Mouse (Mus musculus) gastrocnemius, adult 8-10 months (tissue): ENCODE results near the gene Gm11595. TPM values are rescaled to one million over a fixed set of nuclear protein-coding genes. Genes with fewer than 3 reads are reported as not detected.
"Not testable (repeated sequence)": the region's sequence is repeated elsewhere in the genome, so short reads cannot be mapped to it uniquely, and the experiment has no call there.

Experiments
- DNase-seq, 2 experiments: peaks; one replicate each; pipeline ENCODE4 v3.0.0; 2022; ENCODE audit warnings: low spot score in 2 of 2
- total RNA-seq, 4 experiments: library from RNA; stranded (reverse); gene quantifications; 2 replicates each; pipeline ENCODE4 v1.2.4; 2022

The Gm11595 gene
- not detected for total RNA-seq

DNA sequence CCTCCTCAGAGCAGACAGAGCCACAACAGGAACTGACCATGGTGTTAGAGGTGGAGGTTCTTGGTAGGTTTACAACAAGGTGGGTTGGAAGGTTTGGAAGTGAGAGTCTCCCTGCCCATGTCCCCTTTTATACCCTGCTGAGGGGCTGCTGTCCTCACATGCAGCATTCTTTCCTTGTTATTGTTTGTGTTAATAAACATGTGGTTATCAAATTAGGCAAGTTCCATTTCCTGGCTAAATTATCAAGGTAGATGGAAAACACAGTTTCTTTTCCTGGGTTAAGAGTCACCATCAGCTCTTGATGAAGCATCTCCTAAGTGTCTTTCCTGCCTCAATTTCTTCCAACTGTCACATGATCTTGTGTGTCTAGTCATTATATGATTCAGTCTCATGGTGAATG is at the start of gene Gm11595:
Gm11595 (minus strand) TSS at position 101 of the 400 bp plus-strand sequence.
- DNase-seq, result not testable (repeated sequence)

DNA sequence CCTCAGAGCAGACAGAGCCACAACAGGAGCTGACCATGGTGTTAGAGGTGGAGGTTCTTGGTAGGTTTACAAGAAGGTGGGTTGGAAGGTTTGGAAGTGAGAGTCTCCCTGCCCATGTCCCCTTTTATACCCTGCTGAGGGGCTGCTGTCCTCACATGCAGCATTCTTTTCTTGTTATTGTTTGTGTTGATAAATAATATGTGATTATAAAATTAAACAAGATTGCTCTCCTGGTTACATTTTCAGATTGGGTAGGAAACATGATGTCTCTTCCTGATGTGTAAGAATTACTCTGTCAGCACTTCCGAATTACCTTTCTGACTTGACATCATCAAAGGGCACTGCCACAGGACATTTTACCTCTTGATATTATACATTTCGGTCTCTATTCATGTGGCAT is 42.9 kb upstream of the Gm11595 start, which contains the start of gene Gm11564:
Gm11564 (minus strand) TSS at position 101 of the 400 bp plus-strand sequence.
- not testable (repeated sequence) for DNase-seq

DNA sequence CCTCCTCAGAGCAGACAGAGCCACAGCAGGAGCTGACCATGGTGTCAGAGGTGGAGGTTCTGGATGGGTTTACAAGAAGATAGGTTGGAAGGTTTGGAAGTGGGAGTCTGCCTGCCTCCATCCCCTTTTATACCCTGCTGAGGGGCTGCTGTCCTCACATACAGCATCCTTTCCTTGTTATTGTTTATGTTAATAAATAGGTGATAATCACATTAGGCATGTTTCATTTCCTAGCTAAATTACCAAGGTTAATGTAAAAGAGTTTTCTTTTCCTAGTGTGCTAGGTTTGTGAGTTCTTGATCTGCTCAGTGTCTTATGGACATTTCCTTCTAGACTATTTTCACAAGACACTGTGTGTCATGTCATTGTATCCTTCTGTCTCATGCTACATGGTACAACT is 37.1 kb upstream of the Gm11595 start, which contains the start of gene Krtap4-13:
Krtap4-13 (minus strand) TSS at position 101 of the 400 bp plus-strand sequence.
- DNase-seq, result not testable (repeated sequence)

DNA sequence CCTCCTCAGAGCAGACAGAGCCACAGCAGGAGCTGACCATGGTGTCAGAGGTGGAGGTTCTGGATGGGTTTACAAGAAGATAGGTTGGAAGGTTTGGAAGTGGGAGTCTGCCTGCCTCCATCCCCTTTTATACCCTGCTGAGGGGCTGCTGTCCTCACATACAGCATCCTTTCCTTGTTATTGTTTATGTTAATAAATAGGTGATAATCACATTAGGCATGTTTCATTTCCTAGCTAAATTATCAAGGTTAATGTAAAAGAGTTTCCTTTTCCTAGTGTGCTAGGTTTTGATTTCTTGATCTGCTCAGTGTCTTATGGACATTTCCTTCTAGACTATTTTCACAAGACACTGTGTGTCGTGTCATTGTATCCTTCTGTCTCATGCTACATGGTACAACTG is 31.6 kb upstream of the Gm11595 start, which contains the start of gene Gm11554:
Gm11554 (minus strand) TSS at position 101 of the 400 bp plus-strand sequence.
- DNase-seq, result not testable (repeated sequence)

DNA sequence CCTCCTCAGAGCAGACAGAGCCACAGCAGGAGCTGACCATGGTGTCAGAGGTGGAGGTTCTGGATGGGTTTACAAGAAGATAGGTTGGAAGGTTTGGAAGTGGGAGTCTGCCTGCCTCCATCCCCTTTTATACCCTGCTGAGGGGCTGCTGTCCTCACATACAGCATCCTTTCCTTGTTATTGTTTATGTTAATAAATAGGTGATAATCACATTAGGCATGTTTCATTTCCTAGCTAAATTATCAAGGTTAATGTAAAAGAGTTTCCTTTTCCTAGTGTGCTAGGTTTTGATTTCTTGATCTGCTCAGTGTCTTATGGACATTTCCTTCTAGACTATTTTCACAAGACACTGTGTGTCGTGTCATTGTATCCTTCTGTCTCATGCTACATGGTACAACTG is 26.1 kb upstream of the Gm11595 start, which contains the start of gene Gm11569:
Gm11569 (minus strand) TSS at position 101 of the 400 bp plus-strand sequence.
- not testable (repeated sequence) for DNase-seq

DNA sequence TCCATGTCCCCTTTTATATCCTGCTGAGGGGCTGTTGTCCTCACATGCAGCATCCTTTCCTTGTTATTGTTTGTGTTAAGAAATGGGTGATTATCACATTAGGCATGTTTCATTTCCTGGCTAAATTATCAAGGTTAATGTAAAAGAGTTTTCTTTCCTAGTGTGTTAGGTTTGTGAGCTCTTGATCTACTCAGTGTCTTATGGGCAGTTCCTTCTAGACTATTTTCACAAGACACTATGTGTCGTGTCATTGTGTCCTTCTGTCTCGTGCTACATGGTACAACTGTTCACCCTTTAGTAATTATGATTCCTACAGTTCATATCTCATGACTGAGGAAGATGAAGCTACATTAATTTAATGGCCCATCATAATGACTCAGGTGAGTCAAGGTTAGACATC is 20.7 kb upstream of the Gm11595 start, which contains the start of gene Gm11596:
Gm11596 (minus strand) TSS at position 101 of the 400 bp plus-strand sequence.
- DNase-seq, result no peak

DNA sequence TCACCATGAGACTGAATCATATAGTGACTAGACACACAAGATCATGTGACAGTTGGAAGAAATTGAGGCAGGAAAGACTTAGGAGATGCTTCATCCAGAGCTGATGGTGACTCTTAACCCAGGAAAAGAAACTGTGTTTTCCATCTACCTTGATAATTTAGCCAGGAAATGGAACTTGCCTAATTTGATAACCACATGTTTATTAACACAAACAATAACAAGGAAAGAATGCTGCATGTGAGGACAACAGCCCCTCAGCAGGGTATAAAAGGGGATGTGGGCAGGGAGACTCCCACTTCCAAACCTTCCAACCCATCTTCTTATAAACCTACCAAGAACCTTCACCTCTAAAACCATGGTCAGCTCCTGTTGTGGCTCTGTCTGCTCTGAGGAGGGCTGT is 12.2 kb upstream of the Gm11595 start, which contains the start of gene Krtap4-9:
Krtap4-9 (plus strand) TSS at position 301 of the 400 bp plus-strand sequence.
- DNase-seq, result not testable (repeated sequence)

DNA sequence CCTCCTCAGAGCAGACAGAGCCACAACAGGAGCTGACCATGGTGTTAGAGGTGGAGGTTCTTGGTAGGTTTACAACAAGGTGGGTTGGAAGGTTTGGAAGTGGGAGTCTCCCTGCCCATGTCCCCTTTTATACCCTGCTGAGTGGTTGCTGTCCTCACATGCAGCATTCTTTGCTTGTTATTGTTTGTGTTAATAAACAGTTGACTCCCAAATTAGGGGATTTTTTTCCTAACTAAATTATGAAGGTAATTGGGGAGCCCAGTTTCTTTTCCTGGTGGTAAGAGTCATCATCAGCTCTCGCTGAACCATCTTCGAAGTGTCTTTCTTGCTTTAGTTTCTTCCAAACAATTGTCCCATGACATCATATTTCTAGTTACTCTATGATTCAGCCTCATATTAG is 7.9 kb upstream of the Gm11595 start, which contains the start of gene Krtap4-8:
Krtap4-8 (minus strand) TSS at position 101 of the 400 bp plus-strand sequence.
- DNase-seq, result no peak

DNA sequence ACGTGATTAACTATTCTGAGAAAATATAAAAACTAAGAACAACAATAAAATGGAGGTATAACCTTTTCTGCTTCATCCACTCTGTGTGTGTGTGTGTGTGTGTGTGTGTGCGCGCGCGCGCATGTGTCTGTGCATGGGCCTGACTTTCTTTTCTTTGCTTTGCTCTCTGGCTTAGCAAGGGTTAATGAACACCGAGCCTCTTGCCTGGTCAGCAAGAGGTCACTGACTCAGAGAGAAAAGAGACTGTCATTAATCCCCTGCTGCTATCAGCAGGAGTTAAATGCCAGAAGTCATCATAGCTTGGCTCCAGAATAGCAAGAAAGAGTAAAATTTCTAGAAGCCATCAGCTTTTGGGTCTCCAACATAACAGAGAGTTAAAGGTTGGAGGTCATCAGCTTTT is 5.7 kb upstream of the Gm11595 start:
- no peak for DNase-seq

DNA sequence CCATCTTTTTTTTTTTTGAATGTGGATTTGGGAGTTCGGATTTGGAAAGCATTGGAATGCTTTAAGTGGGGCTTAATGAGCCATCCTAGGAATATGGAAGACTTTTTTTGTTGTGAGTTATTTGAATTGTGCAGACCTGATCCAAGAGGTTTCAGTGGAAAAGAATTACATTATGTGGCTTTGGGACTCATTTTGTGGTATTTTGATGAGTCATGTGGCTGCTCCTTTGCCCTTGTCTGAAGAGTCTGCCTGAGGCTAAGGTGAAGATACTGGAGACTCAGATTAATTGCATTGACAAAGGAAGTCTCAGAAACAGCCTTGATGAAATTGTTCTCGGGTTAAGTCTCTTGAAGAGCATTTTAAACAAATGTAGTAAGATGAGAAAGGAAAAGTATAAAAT is 4.3 kb downstream of the Gm11595 start:
- DNase-seq, result no peak

DNA sequence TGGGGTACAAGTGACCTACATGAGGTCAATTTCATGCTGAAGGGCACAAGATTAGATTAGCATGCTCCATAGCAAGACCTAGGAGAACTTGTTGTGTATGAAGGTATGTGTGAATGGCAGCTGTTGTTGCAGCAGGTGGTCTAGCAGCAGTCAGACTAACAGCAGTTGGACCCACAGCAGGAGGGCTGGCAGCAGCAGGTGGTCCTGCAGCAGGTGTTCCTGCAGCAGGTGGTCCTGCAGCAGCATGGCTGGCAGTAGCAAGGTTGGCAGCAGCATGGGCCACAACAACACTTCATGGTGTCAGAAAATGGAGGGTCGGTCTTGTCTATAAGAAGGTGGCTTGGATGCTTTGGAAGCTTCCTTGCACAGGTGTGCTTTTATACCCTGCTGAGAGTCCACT is 13.8 kb downstream of the Gm11595 start:
- DNase-seq, result no peak

DNA sequence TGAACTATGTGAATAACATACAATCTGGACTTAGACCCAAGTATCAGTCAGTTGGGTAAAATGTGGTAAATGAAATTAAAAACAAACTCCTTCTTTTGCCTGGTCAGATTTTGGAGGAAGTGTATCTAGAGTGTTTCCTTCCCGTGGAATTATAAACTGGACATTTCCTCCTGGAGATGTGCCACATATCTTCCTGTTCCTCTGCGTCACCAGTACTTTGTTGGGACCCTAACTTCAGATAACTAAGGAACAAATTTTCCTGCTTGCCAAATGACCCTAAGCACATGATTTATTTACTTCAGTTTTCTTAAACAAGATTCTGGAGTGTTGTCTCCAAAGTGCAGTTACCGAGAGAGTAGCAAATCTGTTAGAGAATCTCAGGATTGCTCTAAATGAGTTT is 28.7 kb downstream of the Gm11595 start:
- DNase-seq, result no peak

DNA sequence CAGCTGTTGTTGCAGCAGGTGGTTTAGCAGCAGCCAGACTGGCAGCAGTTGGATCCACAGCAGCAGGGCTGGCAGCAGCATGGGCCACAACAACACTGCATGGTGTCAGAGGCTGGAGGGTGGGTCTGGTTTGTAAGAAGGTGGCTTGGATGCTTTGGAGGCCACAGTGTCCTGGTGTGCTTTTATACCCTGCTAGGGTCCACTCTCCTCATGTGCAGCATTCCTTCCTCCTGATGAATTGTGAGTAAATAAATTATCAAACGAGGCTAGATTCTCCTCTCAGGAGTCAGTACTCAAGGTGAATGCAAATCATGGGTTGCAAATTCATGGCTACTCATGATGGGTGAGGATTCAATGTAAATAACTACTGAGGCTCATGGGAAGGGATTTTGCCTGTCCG is 38.5 kb downstream of the Gm11595 start, which contains the start of gene Gm14180:
Gm14180 (minus strand) TSS at position 101 of the 400 bp plus-strand sequence.
- no peak for DNase-seq

DNA sequence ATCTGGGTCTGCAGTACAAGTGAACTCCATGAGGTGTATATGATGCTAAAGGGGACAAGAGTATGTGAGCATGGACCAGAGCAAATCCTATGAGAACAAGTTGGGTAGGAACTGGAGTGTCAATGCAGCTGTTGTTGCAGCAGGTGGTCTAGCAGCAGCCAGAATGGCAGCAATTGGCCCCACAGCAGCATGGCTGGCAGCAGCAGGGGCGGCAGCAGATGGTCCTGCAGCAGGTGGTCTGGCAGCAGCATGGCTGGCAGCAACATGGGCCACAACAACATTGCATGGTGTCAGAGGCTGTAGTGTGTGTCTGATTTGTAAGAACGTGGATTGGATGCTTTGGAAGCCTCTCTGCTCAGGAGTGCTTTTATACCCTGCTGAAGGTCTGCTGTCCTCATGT is 48.7 kb downstream of the Gm11595 start:
- DNase-seq, result no peak

Other genes starting within 250 kb of the Gm11595 start
- not detected for gene Krt40, start 229.8 kb downstream of the Gm11595 start, total RNA-seq
- gene Krtap3-3, start 222.0 kb downstream of the Gm11595 start, total RNA-seq, result not detected
- not detected for gene Krtap3-2, start 216.1 kb downstream of the Gm11595 start, total RNA-seq
- not detected for gene Gm11939, start 213.4 kb downstream of the Gm11595 start, total RNA-seq
- gene Krtap3-1, start 206.3 kb downstream of the Gm11595 start, total RNA-seq, result not detected
- gene Krtap1-5, start 191.9 kb downstream of the Gm11595 start, total RNA-seq, result not detected
- not detected for gene Krtap1-4, start 189.3 kb downstream of the Gm11595 start, total RNA-seq
- gene Krtap1-3, start 181.6 kb downstream of the Gm11595 start, total RNA-seq, result not detected
- not detected for gene Krtap9-3, start 174.8 kb downstream of the Gm11595 start, total RNA-seq
- gene Gm11938, start 169.6 kb downstream of the Gm11595 start, total RNA-seq, result not detected
- not detected for gene Gm11937, start 162.7 kb downstream of the Gm11595 start, total RNA-seq
- not detected for gene Krtap2-4, start 158.1 kb downstream of the Gm11595 start, total RNA-seq
- gene Gm11562, start 152.5 kb downstream of the Gm11595 start, total RNA-seq, result not detected
- not detected for gene Krtap4-1, start 144.7 kb downstream of the Gm11595 start, total RNA-seq
- gene Krtap4-2, start 137.8 kb downstream of the Gm11595 start, total RNA-seq, result not detected
- not detected for gene Krtap4-7, start 128.8 kb downstream of the Gm11595 start, total RNA-seq
- gene Gm11555, start 122.7 kb downstream of the Gm11595 start, total RNA-seq, result not detected
- not detected for gene Gm11563, start 114.0 kb downstream of the Gm11595 start, total RNA-seq
- not detected for gene Krtap4-6, start 107.0 kb downstream of the Gm11595 start, total RNA-seq
- gene Gm14190, start 82.2 kb downstream of the Gm11595 start, total RNA-seq, result not detected
- gene Gm14180, start 38.6 kb downstream of the Gm11595 start, total RNA-seq, result not detected
- not detected for gene Krtap4-8, start 7.8 kb upstream of the Gm11595 start, total RNA-seq
- gene Krtap4-9, start 12.3 kb upstream of the Gm11595 start, total RNA-seq, result not detected
- not detected for gene Gm11596, start 20.6 kb upstream of the Gm11595 start, total RNA-seq
- gene Gm11569, start 26.0 kb upstream of the Gm11595 start, total RNA-seq, result not detected
- gene Gm11554, start 31.5 kb upstream of the Gm11595 start, total RNA-seq, result not detected
- gene Krtap4-13, start 37.0 kb upstream of the Gm11595 start, total RNA-seq, result not detected
- not detected for gene Gm11564, start 42.8 kb upstream of the Gm11595 start, total RNA-seq
- gene 2300003K06Rik, start 65.2 kb upstream of the Gm11595 start, total RNA-seq, result not detected
- gene Krtap4-16, start 78.7 kb upstream of the Gm11595 start, total RNA-seq, result not detected
- not detected for gene Gm11568, start 85.0 kb upstream of the Gm11595 start, total RNA-seq
- gene Gm11559, start 91.6 kb upstream of the Gm11595 start, total RNA-seq, result not detected
- not detected for gene Krtap9-1, start 100.5 kb upstream of the Gm11595 start, total RNA-seq
- not detected for gene Gm11567, start 106.3 kb upstream of the Gm11595 start, total RNA-seq
- gene Krtap31-1, start 135.0 kb upstream of the Gm11595 start, total RNA-seq, result not detected
- gene Gm11565, start 141.8 kb upstream of the Gm11595 start, total RNA-seq, result not detected
- not detected for gene Krtap31-2, start 163.4 kb upstream of the Gm11595 start, total RNA-seq
- gene Krtap9-5, start 175.6 kb upstream of the Gm11595 start, total RNA-seq, result not detected
- gene Krtap29-1, start 206.1 kb upstream of the Gm11595 start, total RNA-seq, result not detected
- not detected for gene Krtap16-1, start 213.7 kb upstream of the Gm11595 start, total RNA-seq
- gene Krtap17-1, start 221.1 kb upstream of the Gm11595 start, total RNA-seq, result not detected
- not detected for gene Krt33a, start 243.3 kb upstream of the Gm11595 start, total RNA-seq